Mouse (Mus musculus) limb, embryonic 12.5 days (tissue): Measurements from ENCODE around the gene Mea1. TPM values are rescaled to one million over a fixed set of nuclear protein-coding genes. Genes with fewer than 3 reads are reported as not detected.

Experiments used
- ATAC-seq: fragments of 200-750 bp; cut with Nextera tagmentation; 2 replicates; pipeline ENCODE4 v1.8.0; 2017; ENCODE audit warnings: low read depth, moderate TSS enrichment; ENCODE audit not compliant: insufficient number of reproducible peaks, insufficient read depth, low FRiP score, low TSS enrichment
- H3K27ac ChIP-seq: fragments of 300-500 bp; sonication (generic); 2 replicates; pipeline ENCODE4 v1.5.1; 2016; ENCODE audit warnings: mild to moderate bottlenecking, moderate library complexity
- H3K27me3 ChIP-seq: fragments of 300-500 bp; sonication (generic); 2 replicates; pipeline ENCODE4 v1.6.1; 2016; ENCODE audit warnings: mild to moderate bottlenecking, moderate library complexity
- H3K36me3 ChIP-seq: fragments of 300-500 bp; sonication (generic); 2 replicates; pipeline ENCODE4 v1.6.1; 2016; ENCODE audit warnings: mild to moderate bottlenecking, moderate library complexity
- H3K4me1 ChIP-seq: fragments of 300-500 bp; sonication (generic); replicated peaks from 2 replicates; pipeline ENCODE4 v1.6.1; 2016
- H3K4me2 ChIP-seq: fragments of 300-500 bp; sonication (generic); 2 replicates; pipeline ENCODE4 v1.6.1; 2016; ENCODE audit warnings: mild to moderate bottlenecking, moderate library complexity
- H3K4me3 ChIP-seq: fragments of 300-500 bp; sonication (generic); replicated peaks from 2 replicates; pipeline ENCODE4 v1.5.1; 2016; ENCODE audit warnings: mild to moderate bottlenecking
- H3K9ac ChIP-seq: fragments of 300-500 bp; sonication (generic); replicated peaks from 2 replicates; pipeline ENCODE4 v1.6.1; 2016; ENCODE audit warnings: mild to moderate bottlenecking, moderate library complexity
- H3K9me3 ChIP-seq: fragments of 300-500 bp; sonication (generic); 2 replicates; pipeline ENCODE4 v1.6.1; 2016; ENCODE audit warnings: mild to moderate bottlenecking, moderate library complexity
- WGBS: fragments of 180-500 bp; shearing (Covaris S2); methylation state at CpG from one replicate; pipeline ENCODE4 v1.1.7; 2016; 5-methylcytosine and 5-hydroxymethylcytosine counted together
- polyA plus RNA-seq: library from polyadenylated mRNA; unstranded; fragments of >200 nt; fragmentation: Nextera tagmentation; extraction: Ambion mirVana; gene quantifications from 2 replicates; pipeline ENCODE4 v1.2.1, GENCODE M21; 2016

The Mea1 gene
- polyA plus RNA-seq, 1 experiment from 2014 or later: 137 TPM

DNA sequence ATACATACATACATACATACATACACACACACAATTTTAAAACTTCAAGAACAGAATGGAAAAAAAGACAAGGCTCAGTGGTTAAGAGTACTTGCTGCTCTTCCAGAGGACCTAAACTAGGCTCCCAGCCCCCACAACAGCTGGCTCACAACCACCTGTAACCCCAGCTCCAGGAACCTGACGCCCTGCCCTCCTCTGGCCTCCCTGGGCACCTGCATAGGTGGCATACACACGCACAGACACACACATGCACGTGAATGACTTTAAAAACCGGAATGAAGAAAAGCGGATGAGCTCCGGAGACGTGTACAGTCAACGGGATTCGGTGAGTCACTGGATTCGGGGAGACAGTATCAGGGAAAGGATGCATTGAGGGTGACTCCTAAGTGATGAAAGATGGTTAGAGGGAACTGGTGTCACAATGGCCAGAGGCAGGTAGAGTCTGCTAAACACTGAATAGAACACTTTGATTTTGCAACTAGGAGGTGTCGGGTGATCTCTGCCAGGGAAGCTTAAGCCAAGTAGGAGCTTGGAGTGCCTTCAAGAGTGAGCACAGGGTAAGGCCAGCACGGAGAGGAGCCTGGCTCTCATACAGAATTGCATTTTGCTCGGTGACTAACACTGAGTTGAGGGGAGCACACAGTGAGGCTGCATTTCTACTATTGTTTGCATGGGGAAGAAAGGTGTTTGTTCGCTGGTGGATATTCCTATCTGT, 27.9 kb downstream of the Mea1 start:
- WGBS: 92% methylated on average over 14 of the region's 14 CpGs
- H3K4me1 ChIP-seq: peaks cover 36% of the 10 kb centered on the region
- H3K27ac ChIP-seq: no peak overlapping the region
- no peak overlapping the region for H3K4me3 ChIP-seq
- peaks cover under 1% of the 10 kb centered on the region; the same call in 1 of the 2 replicates for H3K36me3 ChIP-seq
- no peaks in the 10 kb centered on the region for H3K9me3 ChIP-seq
- H3K4me2 ChIP-seq: peak overlapping the region; percentile 87; the same call in 1 of the 2 replicates
- ATAC-seq: no peak
- no peak overlapping the region for H3K9ac ChIP-seq
- H3K27me3 ChIP-seq: no peaks in the 10 kb centered on the region

DNA sequence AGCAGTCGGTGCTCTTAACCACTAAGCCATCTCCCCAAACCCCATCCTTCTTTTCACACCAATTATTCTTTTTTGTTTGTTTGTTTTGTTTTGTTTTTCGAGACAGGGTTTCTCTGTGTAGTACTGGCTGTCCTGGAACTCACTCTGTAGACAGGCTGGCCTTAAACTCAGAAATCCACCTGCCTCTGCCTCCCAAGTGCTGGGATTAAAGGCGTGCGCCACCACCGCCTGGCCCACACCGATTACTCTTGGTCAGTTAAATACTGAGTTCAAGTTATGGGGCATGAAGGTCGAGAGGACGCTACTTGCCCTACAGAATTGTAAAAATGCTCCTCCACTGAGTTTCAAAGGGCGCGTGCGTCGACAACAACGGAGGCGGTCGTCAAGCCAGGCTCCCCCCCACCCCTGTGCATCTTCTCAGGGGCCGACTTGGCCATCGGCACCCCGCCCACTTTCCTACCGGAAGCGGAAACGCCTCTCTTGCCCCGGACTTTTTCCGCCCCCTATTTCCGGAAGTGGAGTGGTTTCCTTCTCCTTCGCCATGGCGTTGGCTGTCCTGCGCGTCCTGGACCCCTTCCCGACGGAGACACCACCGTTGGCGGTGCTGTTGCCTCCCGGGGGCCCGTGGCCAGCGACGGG, 32.5 kb downstream of the Mea1 start, which contains the start of gene Pex6:
Gene Pex6 (plus strand): TSS at position 505 of the 639 bp plus-strand sequence.
- Histone ChIP-seq H3K4me2 (peak within 1 kb of the TSS; percentile 99), H3K36me3 (peaks cover 27% of the 10 kb centered on the region), H3K27ac (peak within 1 kb of the TSS; percentile 78), H3K4me3 (peak within 1 kb of the TSS; percentile 100), H3K4me1 (peaks cover 19% of the 10 kb centered on the region), H3K27me3 (no peaks in the 10 kb centered on the region), H3K9ac (peak within 1 kb of the TSS; percentile 94), H3K9me3 (no peaks in the 10 kb centered on the region)
- peak; percentile 76; the same call in 1 of the 2 replicates for ATAC-seq
- WGBS: 8% methylated on average over 36 of the region's 36 CpGs

DNA sequence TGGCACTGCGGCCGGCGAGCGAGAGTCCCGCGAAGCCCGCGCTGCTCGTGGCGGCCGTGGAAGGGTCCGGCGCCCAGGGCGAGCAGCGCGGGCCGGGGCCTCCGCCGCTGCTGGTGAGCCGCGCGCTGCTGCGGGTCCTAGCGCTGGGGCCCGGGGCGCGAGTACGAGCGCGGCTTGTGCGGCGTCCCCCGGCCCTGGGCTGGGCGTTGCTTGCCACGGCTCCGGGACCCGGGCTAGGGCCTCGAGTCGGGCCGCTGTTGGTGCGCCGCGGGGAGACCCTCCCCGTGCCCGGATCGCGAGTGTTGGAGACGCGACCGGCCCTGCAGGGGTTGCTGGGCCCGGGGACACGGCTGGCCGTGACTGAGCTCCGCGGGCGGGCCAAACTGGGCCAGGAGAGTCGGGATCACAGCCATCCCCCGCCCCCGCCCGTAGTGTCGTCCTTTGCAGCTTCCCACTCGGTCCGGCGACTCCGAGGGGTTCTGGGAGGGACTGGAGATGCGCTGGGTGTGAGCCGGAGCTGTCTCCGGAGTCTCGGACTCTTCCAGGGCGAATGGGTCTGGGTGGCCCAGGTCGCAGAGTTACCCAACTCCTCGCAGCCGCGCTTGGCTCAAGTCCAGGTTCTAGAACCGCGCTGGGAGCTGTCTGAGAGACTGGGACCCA, 33.1 kb downstream of the Mea1 start:
- under 1% methylated on average over 76 of the region's 76 CpGs for WGBS
- 0 out of 2 replicates have a peak, but pooled peaks have one; percentile 35 for ATAC-seq
- Histone ChIP-seq H3K4me3 (peak overlapping the region; percentile 100), H3K4me1 (peaks cover 14% of the 10 kb centered on the region), H3K9ac (peak overlapping the region; percentile 94), H3K9me3 (no peaks in the 10 kb centered on the region), H3K27ac (peak overlapping the region; percentile 78), H3K27me3 (no peaks in the 10 kb centered on the region), H3K4me2 (peak overlapping the region; percentile 99), H3K36me3 (peaks cover 33% of the 10 kb centered on the region)

DNA sequence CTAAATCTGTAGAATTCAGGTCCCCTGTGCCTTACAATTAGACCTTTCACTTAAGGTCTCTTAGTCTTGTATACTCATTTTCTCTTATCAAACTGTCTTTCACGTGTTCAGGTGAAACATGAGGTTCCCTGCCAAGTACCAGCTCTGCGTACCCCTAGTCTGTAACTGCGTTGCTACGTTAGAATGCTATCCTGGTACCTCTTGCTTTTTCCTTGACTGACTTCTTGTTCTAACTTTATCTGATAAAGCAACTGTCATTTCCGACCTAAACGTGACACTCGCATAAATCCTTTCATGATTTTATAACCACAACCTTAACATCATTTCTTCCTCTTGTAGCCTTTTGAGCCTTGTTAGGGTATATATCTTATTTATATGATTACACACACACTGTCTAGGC, 33.8 kb downstream of the Mea1 start:
- H3K9me3 ChIP-seq: no peaks in the 10 kb centered on the region
- H3K27ac ChIP-seq: no peak overlapping the region
- peak overlapping the region; percentile 94 for H3K9ac ChIP-seq
- 76% methylated on average over 7 of the region's 7 CpGs for WGBS
- ATAC-seq: no peak
- peak overlapping the region; percentile 99 for H3K4me2 ChIP-seq
- H3K4me1 ChIP-seq: peaks cover 14% of the 10 kb centered on the region
- peak overlapping the region; percentile 100 for H3K4me3 ChIP-seq
- H3K27me3 ChIP-seq: no peaks in the 10 kb centered on the region
- H3K36me3 ChIP-seq: peaks cover 40% of the 10 kb centered on the region

DNA sequence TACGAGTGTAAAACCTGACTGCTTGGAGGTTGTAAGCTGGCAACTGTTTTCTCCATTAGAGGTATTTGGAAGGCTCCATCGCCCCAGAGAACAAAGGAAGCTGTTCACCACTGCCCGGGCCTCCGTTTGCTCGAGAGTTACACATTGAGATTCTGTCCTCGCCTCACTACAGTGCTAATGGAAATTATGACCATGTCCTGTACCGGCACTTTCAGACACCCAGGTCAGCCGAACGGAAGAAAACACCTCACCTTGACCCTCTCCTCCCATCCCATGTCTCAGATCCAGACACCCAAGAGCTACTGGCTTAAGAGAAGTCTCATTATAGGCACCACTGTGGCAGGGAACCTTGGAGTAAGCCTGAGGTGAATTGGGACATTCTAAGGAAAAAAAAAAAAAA, 35.3 kb downstream of the Mea1 start:
- Histone ChIP-seq H3K27ac (no peak overlapping the region), H3K36me3 (peaks cover 51% of the 10 kb centered on the region), H3K4me3 (no peak overlapping the region), H3K27me3 (no peaks in the 10 kb centered on the region), H3K4me2 (no peak overlapping the region), H3K9ac (no peak overlapping the region), H3K9me3 (no peaks in the 10 kb centered on the region), H3K4me1 (peaks cover 14% of the 10 kb centered on the region)
- ATAC-seq: no peak
- 90% methylated on average over 9 of the region's 9 CpGs for WGBS

DNA sequence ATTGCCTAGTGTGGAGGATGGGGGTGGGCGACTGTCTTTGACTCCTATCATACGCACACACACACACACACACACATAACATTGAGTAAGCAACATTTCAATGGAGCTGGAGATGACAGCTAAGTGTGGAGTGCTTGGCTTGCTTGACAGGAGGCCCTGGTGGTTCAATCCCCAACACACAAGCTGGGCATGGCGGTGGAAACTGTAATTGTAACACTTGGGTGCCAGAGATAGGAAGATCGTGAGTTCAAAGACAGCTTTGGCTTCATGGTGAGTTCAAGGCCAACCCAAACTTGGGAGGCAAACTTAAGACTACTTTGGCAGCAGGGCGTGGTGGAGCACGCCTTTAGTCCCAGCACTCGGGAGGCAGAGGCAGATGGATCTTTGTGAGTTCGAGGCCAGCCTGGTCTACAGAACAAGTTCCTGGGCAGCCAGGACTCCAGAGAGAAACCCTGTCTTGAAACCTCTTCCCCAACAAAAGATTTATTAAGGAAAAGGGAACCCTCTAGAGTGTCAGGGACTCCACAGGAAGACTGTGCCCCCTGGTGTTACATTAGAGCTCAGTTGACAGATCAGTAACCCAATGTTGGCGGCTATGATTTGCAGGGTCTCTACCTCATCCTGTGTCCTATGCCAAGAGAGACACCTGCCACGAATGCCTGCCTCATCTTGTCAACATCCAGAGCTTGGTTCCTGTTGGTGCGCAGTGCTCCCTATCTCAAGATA, 36.3 kb downstream of the Mea1 start:
- peaks cover 51% of the 10 kb centered on the region for H3K36me3 ChIP-seq
- no peak for ATAC-seq
- H3K27me3 ChIP-seq: no peaks in the 10 kb centered on the region

DNA sequence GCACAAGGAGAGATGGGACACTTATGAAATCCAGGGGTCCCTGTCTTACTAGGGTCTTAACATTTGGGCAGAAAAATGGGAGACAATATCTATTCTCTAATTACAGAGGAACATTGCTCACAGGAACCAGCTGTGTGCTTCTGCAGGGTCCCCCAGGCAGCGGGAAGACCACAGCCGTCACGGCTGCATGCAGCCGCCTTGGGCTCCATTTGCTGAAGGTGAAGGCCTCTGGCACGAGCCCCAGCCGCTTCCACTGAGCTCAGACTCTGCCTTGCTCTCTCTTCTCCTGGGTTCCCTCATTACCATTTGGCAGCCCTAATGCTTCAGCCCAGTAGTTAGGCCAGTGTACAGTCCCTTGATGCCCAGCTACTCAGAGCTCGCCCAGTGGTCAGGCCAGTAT, 42.5 kb downstream of the Mea1 start:
- Histone ChIP-seq H3K27ac (no peak overlapping the region), H3K9me3 (no peaks in the 10 kb centered on the region), H3K4me1 (0 out of 2 replicates have a peak, but pooled peaks cover 3% of the 10 kb centered on the region), H3K36me3 (peaks cover 82% of the 10 kb centered on the region), H3K9ac (no peak overlapping the region), H3K4me3 (no peak overlapping the region), H3K27me3 (no peaks in the 10 kb centered on the region), H3K4me2 (no peak overlapping the region)
- WGBS: 86% methylated on average over 7 of the region's 7 CpGs
- no peak for ATAC-seq

More for the DNA sequence above, 36.3 kb downstream of the Mea1 start:
- Histone ChIP-seq H3K27ac (no peak overlapping the region), H3K4me2 (no peak overlapping the region), H3K4me3 (no peak overlapping the region), H3K9ac (no peak overlapping the region), H3K4me1 (peaks cover 14% of the 10 kb centered on the region), H3K9me3 (no peaks in the 10 kb centered on the region)
- 95% methylated on average over 11 of the region's 11 CpGs for WGBS

DNA sequence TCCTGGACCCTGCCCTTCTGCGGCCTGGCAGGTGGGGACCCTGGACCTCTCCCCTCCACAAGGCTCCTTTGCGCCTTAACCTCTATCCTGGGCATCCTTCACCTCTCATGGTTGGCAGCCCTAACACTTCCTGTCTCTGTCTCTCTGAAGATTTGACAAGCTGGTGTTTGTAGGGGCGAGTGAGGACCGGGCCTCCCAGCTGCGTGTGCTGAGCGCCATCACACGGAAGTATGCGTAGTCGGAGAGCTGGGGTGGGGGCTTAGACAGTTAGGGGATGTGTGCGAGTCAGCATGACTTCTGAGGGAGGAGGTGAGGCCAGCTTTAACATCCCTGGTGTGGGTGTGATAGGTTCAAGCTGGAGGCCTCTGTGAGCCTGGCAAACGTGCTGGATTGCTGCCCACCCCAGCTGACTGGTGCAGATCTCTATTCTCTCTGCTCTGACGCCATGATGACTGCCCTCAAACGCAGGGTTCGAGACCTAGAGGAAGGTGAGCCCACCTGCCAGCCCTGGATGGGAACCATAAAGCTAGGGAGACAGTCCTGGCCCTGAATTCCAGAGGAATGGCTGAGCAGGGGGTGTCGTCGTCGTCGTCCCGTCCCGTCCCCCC, 46.0 kb downstream of the Mea1 start:
- no peak overlapping the region for H3K27ac ChIP-seq
- H3K4me1 ChIP-seq: peaks cover 8% of the 10 kb centered on the region; the same call in 1 of the 2 replicates
- H3K4me2 ChIP-seq: no peak overlapping the region
- WGBS: 79% methylated on average over 20 of the region's 20 CpGs
- no peaks in the 10 kb centered on the region for H3K9me3 ChIP-seq
- no peak overlapping the region for H3K9ac ChIP-seq
- H3K27me3 ChIP-seq: peaks cover 19% of the 10 kb centered on the region
- no peak overlapping the region for H3K4me3 ChIP-seq
- no peak for ATAC-seq
- peaks cover 64% of the 10 kb centered on the region for H3K36me3 ChIP-seq

DNA sequence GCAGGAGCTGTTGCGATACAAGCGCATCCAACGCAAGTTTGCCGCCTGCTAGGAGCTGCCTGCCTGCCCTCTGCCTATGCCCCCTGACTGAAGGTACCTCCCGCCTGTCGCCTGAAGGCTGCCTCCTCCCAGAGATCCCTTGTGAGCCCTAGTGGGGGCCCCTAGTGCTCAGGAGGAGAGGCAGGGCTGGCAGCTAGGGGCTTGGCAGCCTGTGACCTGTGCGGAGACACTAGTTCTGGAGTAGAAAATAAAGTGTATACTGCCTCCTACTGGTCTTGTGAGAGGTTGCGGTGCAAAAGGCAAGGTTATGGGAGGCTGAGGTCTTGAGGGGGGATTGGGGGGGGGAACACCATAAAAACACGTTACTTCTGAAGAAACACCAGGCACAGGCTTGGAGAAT, 46.7 kb downstream of the Mea1 start:
- 50% methylated on average over 9 of the region's 9 CpGs for WGBS
- Histone ChIP-seq H3K36me3 (peaks cover 59% of the 10 kb centered on the region), H3K4me3 (no peak overlapping the region)

DNA sequence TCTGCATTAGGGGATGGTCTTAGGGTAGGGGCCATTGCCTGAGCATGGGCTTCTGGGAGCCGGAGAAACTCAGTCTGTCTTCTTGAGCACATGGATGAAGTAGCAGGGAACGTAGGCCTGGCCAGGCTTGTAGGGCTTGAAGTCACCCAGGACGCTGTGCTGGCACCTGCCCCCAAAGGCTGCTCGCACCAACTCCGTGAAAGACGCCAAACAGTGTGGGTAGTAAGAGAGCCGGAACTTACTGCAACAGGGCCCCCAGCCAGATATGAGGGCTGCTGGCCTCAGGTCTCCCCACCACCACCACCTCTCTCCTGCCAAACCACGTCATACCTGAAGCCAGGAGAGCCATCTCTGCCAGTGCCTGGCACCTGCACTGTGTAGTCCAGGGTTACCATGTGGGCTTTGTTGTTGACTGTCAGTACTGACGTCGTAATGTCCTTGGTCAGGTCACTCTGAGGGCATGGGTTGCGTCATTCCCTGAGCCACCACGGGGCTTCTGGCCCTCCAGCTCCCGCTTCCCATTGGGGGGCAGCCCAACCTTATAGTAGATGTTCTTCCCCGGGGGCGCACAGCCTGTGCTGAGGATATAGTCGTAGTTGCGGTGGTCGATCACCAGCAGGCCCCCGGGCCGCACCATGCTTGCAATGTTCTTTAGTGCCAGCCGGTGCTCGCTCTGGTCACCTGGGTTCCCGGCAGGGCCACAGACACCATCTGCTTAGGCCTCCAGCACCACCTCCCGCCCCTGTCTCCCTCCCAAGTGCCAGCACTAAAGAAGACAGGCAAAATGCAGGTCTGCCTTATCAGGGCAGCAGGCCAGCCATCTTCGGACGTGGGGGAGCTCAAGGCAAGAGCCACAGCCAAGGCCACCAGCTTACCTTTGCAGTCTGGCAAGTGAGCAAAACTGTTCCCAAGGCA, 47.4 kb downstream of the Mea1 start:
- Histone ChIP-seq H3K27me3 (peaks cover 29% of the 10 kb centered on the region), H3K4me3 (no peak overlapping the region), H3K9ac (no peak overlapping the region), H3K9me3 (no peaks in the 10 kb centered on the region), H3K4me2 (no peak overlapping the region), H3K4me1 (peaks cover 8% of the 10 kb centered on the region; the same call in 1 of the 2 replicates), H3K36me3 (peaks cover 52% of the 10 kb centered on the region), H3K27ac (no peak overlapping the region)
- WGBS: 89% methylated on average over 26 of the region's 26 CpGs
- 0 out of 2 replicates have a peak, but pooled peaks have one; percentile 7 for ATAC-seq

More for the DNA sequence above, 46.7 kb downstream of the Mea1 start:
- ATAC-seq: no peak
- no peaks in the 10 kb centered on the region for H3K9me3 ChIP-seq
- H3K4me1 ChIP-seq: peaks cover 8% of the 10 kb centered on the region; the same call in 1 of the 2 replicates
- H3K27ac ChIP-seq: no peak overlapping the region
- H3K27me3 ChIP-seq: peaks cover 26% of the 10 kb centered on the region
- no peak overlapping the region for H3K4me2 ChIP-seq
- no peak overlapping the region for H3K9ac ChIP-seq
